Mouse (Mus musculus): ENCODE data around the gene Morn5. TPM values are rescaled to one million over a fixed set of nuclear protein-coding genes. Genes with fewer than 3 reads are reported as not detected.

Gene Morn5
- total RNA-seq (2014; rRNA removed) (1.0 and 2.2 TPM in 2 replicates), polyA plus RNA-seq (2015; fragmentation: Nextera tagmentation; extraction: Ambion mirVana) (3.9 and 4.4 TPM in 2 replicates)

GRCm38 (mm10) chr2:36048748-36049566 lies at the start of gene Morn5, which contains the start of gene Ndufa8:
Morn5 (plus strand) TSS chr2:36049458.
Ndufa8 (minus strand) TSS chr2:36049406.
- peak within 1 kb of the TSS; percentile 92 for H3K4me3 ChIP-seq (ENCODE audit: low read depth, low read length)
- peak within 1 kb of the TSS; percentile 67 for H3K27ac ChIP-seq (ENCODE audit: low read depth, low read length)
- DNase-seq (peak; percentile 97), ATAC-seq (peak; percentile 98)
- no peak for TF ChIP-seq CTCF (IDR thresholded peaks at IDR 0.05; ENCODE audit: low read depth)
- 2% methylated on average over 44 of the region's 44 CpGs for WGBS
- H3K9ac ChIP-seq: peak within 1 kb of the TSS; percentile 91
- 0 out of 2 replicates have a peak, but pooled peaks cover 5% of the 10 kb centered on the region for H3K4me1 ChIP-seq (ENCODE audit: insufficient read depth)
- H3K4me2 ChIP-seq (ENCODE audit: low read depth): peak within 1 kb of the TSS; percentile 74
- no peaks in the 10 kb centered on the region for H3K27me3 ChIP-seq (ENCODE audit: insufficient read depth, low read length)
- H3K36me3 ChIP-seq (ENCODE audit: insufficient read depth): peaks cover 8% of the 10 kb centered on the region; the same call in 1 of the 2 replicates
- H3K9me3 ChIP-seq (ENCODE audit: low read length): no peaks in the 10 kb centered on the region

GRCm38 (mm10) chr2:36000390-36000789 lies 48.9 kb upstream of the Morn5 start:
- H3K9me3 ChIP-seq (ENCODE audit: low read length): no peaks in the 10 kb centered on the region
- H3K4me2 ChIP-seq (ENCODE audit: low read depth): no peak overlapping the region
- no peak overlapping the region for H3K4me3 ChIP-seq (ENCODE audit: low read depth, low read length)
- no peak overlapping the region for H3K9ac ChIP-seq
- WGBS: 64% methylated on average over 1 of the region's 1 CpGs
- DNase-seq: no peak
- no peak overlapping the region for H3K27ac ChIP-seq (ENCODE audit: low read depth, low read length)
- H3K27me3 ChIP-seq (ENCODE audit: insufficient read depth, low read length): no peaks in the 10 kb centered on the region
- no peak for ATAC-seq
- no peaks in the 10 kb centered on the region for H3K4me1 ChIP-seq (ENCODE audit: insufficient read depth)
- TF ChIP-seq CTCF (IDR thresholded peaks at IDR 0.05; ENCODE audit: low read depth): no peak
- H3K36me3 ChIP-seq (ENCODE audit: insufficient read depth): no peaks in the 10 kb centered on the region

GRCm38 (mm10) chr2:36002188-36002587 lies 47.1 kb upstream of the Morn5 start:
- 15% methylated on average over 6 of the region's 6 CpGs for WGBS

GRCm38 (mm10) chr2:36008071-36008470 lies 41.2 kb upstream of the Morn5 start:
- Histone ChIP-seq H3K4me1 (ENCODE audit: insufficient read depth) (0 out of 2 replicates have a peak, but pooled peaks cover 7% of the 10 kb centered on the region), H3K4me3 (ENCODE audit: low read depth, low read length) (no peak overlapping the region), H3K4me2 (ENCODE audit: low read depth) (no peak overlapping the region), H3K9ac (no peak overlapping the region), H3K27ac (ENCODE audit: low read depth, low read length) (no peak overlapping the region), H3K9me3 (ENCODE audit: low read length) (no peaks in the 10 kb centered on the region), H3K27me3 (ENCODE audit: insufficient read depth, low read length) (no peaks in the 10 kb centered on the region), H3K36me3 (ENCODE audit: insufficient read depth) (no peaks in the 10 kb centered on the region)
- WGBS: 4% methylated on average over 1 of the region's 1 CpGs
- peak; percentile 72 for DNase-seq
- no peak for ATAC-seq
- peak; percentile 87 for TF ChIP-seq CTCF (IDR thresholded peaks at IDR 0.05; ENCODE audit: low read depth)

More at GRCm38 (mm10) chr2:36002188-36002587, 47.1 kb upstream of the Morn5 start:
- Histone ChIP-seq H3K4me3 (ENCODE audit: low read depth, low read length) (no peak overlapping the region), H3K4me2 (ENCODE audit: low read depth) (no peak overlapping the region), H3K4me1 (ENCODE audit: insufficient read depth) (no peaks in the 10 kb centered on the region), H3K9me3 (ENCODE audit: low read length) (no peaks in the 10 kb centered on the region), H3K27me3 (ENCODE audit: insufficient read depth, low read length) (no peaks in the 10 kb centered on the region), H3K27ac (ENCODE audit: low read depth, low read length) (no peak overlapping the region), H3K36me3 (ENCODE audit: insufficient read depth) (no peaks in the 10 kb centered on the region), H3K9ac (no peak overlapping the region)
- DNase-seq (no peak), ATAC-seq (peak; percentile 32)
- TF ChIP-seq CTCF (IDR thresholded peaks at IDR 0.05; ENCODE audit: low read depth): no peak

- Histone ChIP-seq H3K36me3 (ENCODE audit: insufficient read depth) (no peaks in the 10 kb centered on the region), H3K9ac (no peak overlapping the region), H3K4me1 (ENCODE audit: insufficient read depth) (0 out of 2 replicates have a peak, but pooled peaks cover 7% of the 10 kb centered on the region), H3K9me3 (ENCODE audit: low read length) (no peaks in the 10 kb centered on the region), H3K27me3 (ENCODE audit: insufficient read depth, low read length) (no peaks in the 10 kb centered on the region), H3K4me2 (ENCODE audit: low read depth) (no peak overlapping the region), H3K4me3 (ENCODE audit: low read depth, low read length) (no peak overlapping the region), H3K27ac (ENCODE audit: low read depth, low read length) (no peak overlapping the region)
- WGBS: 25% methylated on average over 4 of the region's 4 CpGs
- TF ChIP-seq CTCF (IDR thresholded peaks at IDR 0.05; ENCODE audit: low read depth): peak; percentile 91
- DNase-seq (peak; percentile 89), ATAC-seq (peak; percentile 75)
These were observed 39.9 kb upstream of the Morn5 start for GRCm38 (mm10) chr2:36009386-36009785.

GRCm38 (mm10) chr2:36010579-36010978 lies 38.7 kb upstream of the Morn5 start:
- Histone ChIP-seq H3K27me3 (ENCODE audit: insufficient read depth, low read length) (no peaks in the 10 kb centered on the region), H3K27ac (ENCODE audit: low read depth, low read length) (peak overlapping the region; percentile 81), H3K4me2 (ENCODE audit: low read depth) (peak overlapping the region; percentile 82; the same call in 1 of the 2 replicates), H3K4me3 (ENCODE audit: low read depth, low read length) (no peak overlapping the region), H3K9me3 (ENCODE audit: low read length) (no peaks in the 10 kb centered on the region), H3K9ac (no peak overlapping the region), H3K36me3 (ENCODE audit: insufficient read depth) (no peaks in the 10 kb centered on the region), H3K4me1 (ENCODE audit: insufficient read depth) (0 out of 2 replicates have a peak, but pooled peaks cover 7% of the 10 kb centered on the region)
- 48% methylated on average over 8 of the region's 8 CpGs for WGBS
- DNase-seq (no peak), ATAC-seq (no peak; the same call in 1 of the 2 replicates)
- no peak for TF ChIP-seq CTCF (IDR thresholded peaks at IDR 0.05; ENCODE audit: low read depth)

GRCm38 (mm10) chr2:36011331-36011825 lies 37.9 kb upstream of the Morn5 start:
- H3K36me3 ChIP-seq (ENCODE audit: insufficient read depth): no peaks in the 10 kb centered on the region
- DNase-seq (peak; percentile 83), ATAC-seq (peak; percentile 76)
- no peaks in the 10 kb centered on the region for H3K27me3 ChIP-seq (ENCODE audit: insufficient read depth, low read length)
- peak overlapping the region; percentile 62 for H3K9ac ChIP-seq
- under 1% methylated on average over 42 of the region's 44 CpGs for WGBS
- H3K4me1 ChIP-seq (ENCODE audit: insufficient read depth): 0 out of 2 replicates have a peak, but pooled peaks cover 7% of the 10 kb centered on the region
- peak; percentile 52 for TF ChIP-seq CTCF (IDR thresholded peaks at IDR 0.05; ENCODE audit: low read depth)
- H3K9me3 ChIP-seq (ENCODE audit: low read length): no peaks in the 10 kb centered on the region
- H3K4me2 ChIP-seq (ENCODE audit: low read depth): peak overlapping the region; percentile 82
- H3K27ac ChIP-seq (ENCODE audit: low read depth, low read length): peak overlapping the region; percentile 81
- peak overlapping the region; percentile 45 for H3K4me3 ChIP-seq (ENCODE audit: low read depth, low read length)
